Mouse (Mus musculus) testis, adult 2 months (tissue): ENCODE data around the gene Vrk3. TPM values are rescaled to one million over a fixed set of nuclear protein-coding genes. Genes with fewer than 3 reads are reported as not detected.
"Not testable (repeated sequence)": the region's sequence is repeated elsewhere in the genome, so short reads cannot be mapped to it uniquely, and the experiment has no call there.

ENCODE experiments used
- H3K27ac ChIP-seq: fragments of 200-500 bp; 2 replicates; pipeline ENCODE4 v1.5.1; 2012; ENCODE audit warnings: low read depth, low read length; ENCODE audit not compliant: control insufficient read depth, insufficient read depth
- H3K27me3 ChIP-seq: fragments of 200-500 bp; 2 replicates; pipeline ENCODE4 v1.6.1; 2012; ENCODE audit warnings: mild to moderate bottlenecking, low read length, moderate library complexity; ENCODE audit not compliant: control insufficient read depth, insufficient read depth
- H3K36me3 ChIP-seq: fragments of 200-500 bp; 2 replicates; pipeline ENCODE4 v1.6.1; 2012; ENCODE audit warnings: mild to moderate bottlenecking, low read length; ENCODE audit not compliant: control insufficient read depth, insufficient read depth
- H3K4me1 ChIP-seq: fragments of 200-500 bp; 2 replicates; pipeline ENCODE4 v1.6.1; 2012; ENCODE audit warnings: low read length; ENCODE audit not compliant: control insufficient read depth, insufficient read depth
- H3K4me3 ChIP-seq: fragments of 200-500 bp; 2 replicates; pipeline ENCODE4 v1.5.1; 2012; ENCODE audit warnings: low read depth, mild to moderate bottlenecking, low read length, moderate library complexity, mixed read lengths; ENCODE audit not compliant: control insufficient read depth
- CTCF ChIP-seq: fragments of 200-500 bp; IDR thresholded peaks from 2 replicates; pipeline ENCODE4 v1.5.1; 2012; ENCODE audit warnings: low read depth, mild to moderate bottlenecking, inconsistent platforms, low read length, moderate library complexity; ENCODE audit not compliant: control insufficient read depth, insufficient read depth, insufficient replicate concordance
- POLR2A ChIP-seq: fragments of 200-500 bp; IDR thresholded peaks from 2 replicates; pipeline ENCODE4 v1.6.1; 2012; ENCODE audit warnings: low read depth, mild to moderate bottlenecking, inconsistent platforms, low read length, moderate library complexity; ENCODE audit not compliant: control insufficient read depth
- polyA plus RNA-seq: library from polyadenylated mRNA; depleted of rRNA; stranded (reverse); fragments of >200 nt; gene quantifications from 2 replicates; pipeline ENCODE4 v1.2.3, GENCODE M21; 2012; rRNA removed

Gene Vrk3
- polyA plus RNA-seq: 131 and 149 TPM in 2 replicates

- peaks cover 25% of the 10 kb centered on the region for H3K4me1 ChIP-seq
- peak within 1 kb of the TSS; percentile 98 for H3K4me3 ChIP-seq
- H3K27me3 ChIP-seq: no peaks in the 10 kb centered on the region
- TF ChIP-seq POLR2A (peak; percentile 88), CTCF (no peak)
- H3K36me3 ChIP-seq: peaks cover 5% of the 10 kb centered on the region
- H3K27ac ChIP-seq: peak within 1 kb of the TSS; percentile 98
Observed at GRCm38 (mm10) chr7:44748101-44749044, at the start of gene Vrk3. Gene Vrk3 (plus strand): TSS chr7:44748413.

- no peak for TF ChIP-seq POLR2A
- peak; percentile 62; the same call in 1 of the 2 replicates for TF ChIP-seq CTCF
- no peaks in the 10 kb centered on the region for H3K27me3 ChIP-seq
- no peaks in the 10 kb centered on the region for H3K36me3 ChIP-seq
- H3K27ac ChIP-seq: no peak overlapping the region
- H3K4me1 ChIP-seq: peaks cover 7% of the 10 kb centered on the region
- H3K4me3 ChIP-seq: no peak overlapping the region
Observed at GRCm38 (mm10) chr7:44701921-44702320, 46.3 kb upstream of the Vrk3 start.

- Histone ChIP-seq H3K27ac (no peak overlapping the region), H3K36me3 (no peaks in the 10 kb centered on the region), H3K4me1 (no peaks in the 10 kb centered on the region), H3K27me3 (no peaks in the 10 kb centered on the region), H3K4me3 (no peak overlapping the region)
- TF ChIP-seq POLR2A (no peak), CTCF (no peak)
Observed at GRCm38 (mm10) chr7:44702985-44703384, 45.2 kb upstream of the Vrk3 start.

GRCm38 (mm10) chr7:44704363-44704762 is 43.9 kb upstream of the Vrk3 start:
- Histone ChIP-seq H3K36me3 (no peaks in the 10 kb centered on the region), H3K27ac (no peak overlapping the region), H3K4me1 (peaks cover 2% of the 10 kb centered on the region), H3K27me3 (no peaks in the 10 kb centered on the region), H3K4me3 (no peak overlapping the region)
- TF ChIP-seq CTCF: no peak; the same call in 1 of the 2 replicates
- no peak for TF ChIP-seq POLR2A

GRCm38 (mm10) chr7:44705086-44705485 is 43.1 kb upstream of the Vrk3 start:
- Histone ChIP-seq H3K4me1 (peaks cover 2% of the 10 kb centered on the region), H3K27ac (no peak overlapping the region), H3K36me3 (no peaks in the 10 kb centered on the region), H3K4me3 (no peak overlapping the region), H3K27me3 (no peaks in the 10 kb centered on the region)
- TF ChIP-seq CTCF: no peak
- TF ChIP-seq POLR2A: no peak

- H3K27ac ChIP-seq: no peak overlapping the region
- no peak overlapping the region for H3K4me3 ChIP-seq
- H3K36me3 ChIP-seq: no peaks in the 10 kb centered on the region
- TF ChIP-seq POLR2A (no peak), CTCF (no peak)
- no peaks in the 10 kb centered on the region for H3K27me3 ChIP-seq
- peaks cover 2% of the 10 kb centered on the region for H3K4me1 ChIP-seq
Observed at GRCm38 (mm10) chr7:44706322-44706721, 41.9 kb upstream of the Vrk3 start.

- Histone ChIP-seq H3K4me3 (no peak overlapping the region; the same call in 1 of the 2 replicates), H3K4me1 (peaks cover 2% of the 10 kb centered on the region), H3K27me3 (no peaks in the 10 kb centered on the region), H3K36me3 (no peaks in the 10 kb centered on the region), H3K27ac (no peak overlapping the region)
- no peak for TF ChIP-seq CTCF
Observed at GRCm38 (mm10) chr7:44707169-44707675, 41.0 kb upstream of the Vrk3 start.

- 0 out of 2 replicates have a peak overlapping the region, but pooled peaks have one; percentile 4 for H3K4me3 ChIP-seq
- H3K4me1 ChIP-seq, H3K27ac ChIP-seq, H3K27me3 ChIP-seq, H3K36me3 ChIP-seq: not testable (repeated sequence)
Observed at GRCm38 (mm10) chr7:44708093-44708492, 40.1 kb upstream of the Vrk3 start.
